7 mouse cellular contexts compared by ENCODE assay signal in genomic region chr16:30405925-30406670, GRCm38 (mm10). TPM values are rescaled to one million over a fixed set of nuclear protein-coding genes. Genes with fewer than 3 reads are reported as not detected.
DNase-seq lines count a peak whose midpoint lies in the region; ATAC-seq and TF ChIP-seq lines count a peak whose summit lies in the region.

TSS of gene Atp13a3 (minus strand) at chr16:30405975.

- no peak for TF ChIP-seq CTCF in midbrain, postnatal 0 days (IDR thresholded peaks at IDR 0.05)

- no peaks in the 10 kb centered on the region for H3K4me1 ChIP-seq in midbrain, embryonic 12.5 days
- H3K4me1 ChIP-seq in midbrain, postnatal 0 days (ENCODE audit: insufficient read depth, low read length), result no peaks in the 10 kb centered on the region
- H3K4me1 ChIP-seq in embryonic facial prominence, embryonic 10.5 days, result no peaks in the 10 kb centered on the region
- H3K4me1 ChIP-seq in heart, embryonic 12.5 days (replicated peaks), result no peaks in the 10 kb centered on the region
- peaks cover 38% of the 10 kb centered on the region for H3K4me1 ChIP-seq in liver, embryonic 12.5 days

- no peak within 1 kb of the TSS for H3K4me3 ChIP-seq in midbrain, embryonic 12.5 days
- H3K4me3 ChIP-seq in midbrain, postnatal 0 days (ENCODE audit: low read depth, low read length), result no peak within 1 kb of the TSS
- no peak within 1 kb of the TSS for H3K4me3 ChIP-seq in embryonic facial prominence, embryonic 10.5 days
- no peak within 1 kb of the TSS for H3K4me3 ChIP-seq in heart, embryonic 12.5 days
- H3K4me3 ChIP-seq in liver, embryonic 12.5 days, result no peak within 1 kb of the TSS

- no peaks in the 10 kb centered on the region for H3K27me3 ChIP-seq in midbrain, embryonic 12.5 days
- H3K27me3 ChIP-seq in midbrain, postnatal 0 days (ENCODE audit: insufficient read depth, low read length), result no peaks in the 10 kb centered on the region
- H3K27me3 ChIP-seq in embryonic facial prominence, embryonic 10.5 days (replicated peaks; ENCODE audit: low read depth, poor library complexity, severe bottlenecking), result no peaks in the 10 kb centered on the region
- no peaks in the 10 kb centered on the region for H3K27me3 ChIP-seq in heart, embryonic 12.5 days (replicated peaks)
- H3K27me3 ChIP-seq in liver, embryonic 12.5 days (replicated peaks), result no peaks in the 10 kb centered on the region

- ATAC-seq in midbrain, embryonic 12.5 days (ENCODE audit: low FRiP score, low read depth), result no peak
- ATAC-seq in midbrain, postnatal 0 days (ENCODE audit: low FRiP score), result no peak
- no peak for ATAC-seq in heart, embryonic 12.5 days (ENCODE audit: insufficient number of reproducible peaks, low FRiP score)
- no peak for ATAC-seq in liver, embryonic 12.5 days

- no peak within 1 kb of the TSS for H3K4me2 ChIP-seq in midbrain, embryonic 12.5 days (replicated peaks)
- H3K4me2 ChIP-seq in midbrain, postnatal 0 days (ENCODE audit: low read depth, low read length, poor library complexity, severe bottlenecking), result no peak within 1 kb of the TSS
- no peak within 1 kb of the TSS for H3K4me2 ChIP-seq in heart, embryonic 12.5 days
- no peak within 1 kb of the TSS for H3K4me2 ChIP-seq in liver, embryonic 12.5 days

- no peaks in the 10 kb centered on the region for H3K9me3 ChIP-seq in midbrain, embryonic 12.5 days
- H3K9me3 ChIP-seq in midbrain, postnatal 0 days (ENCODE audit: low read length), result no peaks in the 10 kb centered on the region
- no peaks in the 10 kb centered on the region for H3K9me3 ChIP-seq in embryonic facial prominence, embryonic 10.5 days
- H3K9me3 ChIP-seq in heart, embryonic 12.5 days (replicated peaks), result no peaks in the 10 kb centered on the region
- no peaks in the 10 kb centered on the region for H3K9me3 ChIP-seq in liver, embryonic 12.5 days (replicated peaks)

- H3K36me3 ChIP-seq in midbrain, embryonic 12.5 days, result no peaks in the 10 kb centered on the region
- no peaks in the 10 kb centered on the region for H3K36me3 ChIP-seq in midbrain, postnatal 0 days (ENCODE audit: insufficient read depth, low read length)
- H3K36me3 ChIP-seq in embryonic facial prominence, embryonic 10.5 days (replicated peaks), result no peaks in the 10 kb centered on the region
- no peaks in the 10 kb centered on the region for H3K36me3 ChIP-seq in heart, embryonic 12.5 days
- H3K36me3 ChIP-seq in liver, embryonic 12.5 days, result no peaks in the 10 kb centered on the region

- DNase-seq in midbrain, postnatal 0 days (ENCODE audit: low spot score), result no peak
- DNase-seq in embryonic facial prominence, embryonic 10.5 days (ENCODE audit: low spot score), result no peak
- DNase-seq in frontal cortex, postnatal 36 days (ENCODE audit: low spot score in 2 of 2), result no peak
- no peak for DNase-seq in MN1 (ENCODE audit: low spot score)

- WGBS in midbrain, embryonic 12.5 days, result 76% methylated on average over 11 of the region's 11 CpGs
- WGBS in midbrain, postnatal 0 days, result 71% methylated on average over 11 of the region's 11 CpGs
- 78% methylated on average over 11 of the region's 11 CpGs for WGBS in embryonic facial prominence, embryonic 10.5 days
- WGBS in heart, embryonic 12.5 days, result 67% methylated on average over 11 of the region's 11 CpGs
- WGBS in liver, embryonic 12.5 days (ENCODE audit: insufficient replicate concordance), result 62% methylated on average over 11 of the region's 11 CpGs

- no peak within 1 kb of the TSS for H3K9ac ChIP-seq in midbrain, embryonic 12.5 days (replicated peaks)
- no peak within 1 kb of the TSS for H3K9ac ChIP-seq in midbrain, postnatal 0 days (replicated peaks; ENCODE audit: low read length, poor library complexity, severe bottlenecking)
- no peak within 1 kb of the TSS for H3K9ac ChIP-seq in heart, embryonic 12.5 days
- no peak within 1 kb of the TSS for H3K9ac ChIP-seq in liver, embryonic 12.5 days

- H3K27ac ChIP-seq in midbrain, embryonic 12.5 days (replicated peaks), result no peak within 1 kb of the TSS
- no peak within 1 kb of the TSS for H3K27ac ChIP-seq in midbrain, postnatal 0 days (ENCODE audit: low read depth, low read length)
- no peak within 1 kb of the TSS for H3K27ac ChIP-seq in embryonic facial prominence, embryonic 10.5 days (replicated peaks)
- no peak within 1 kb of the TSS for H3K27ac ChIP-seq in heart, embryonic 12.5 days (ENCODE audit: poor library complexity, severe bottlenecking)
- peak within 1 kb of the TSS; percentile 73; the same call in 1 of the 2 replicates for H3K27ac ChIP-seq in liver, embryonic 12.5 days

RNA-seq across cellular contexts. Expression of gene Atp13a3, which starts in this region (rescaled TPM):
- 11.4 and 14.8 TPM in 2 replicates for polyA plus RNA-seq in midbrain, embryonic 12.5 days (2016; fragmentation: Nextera tagmentation; extraction: Ambion mirVana)
- 34.1 and 40.4 TPM in 2 replicates for total RNA-seq in midbrain, postnatal 0 days (2014; rRNA removed)
- 4.9 and 7.2 TPM in 2 replicates for polyA plus RNA-seq in midbrain, postnatal 0 days (2015; fragmentation: Nextera tagmentation; extraction: Ambion mirVana)
- 10.3 and 11.4 TPM in 2 replicates for polyA plus RNA-seq in embryonic facial prominence, embryonic 10.5 days (2016; fragmentation: Nextera tagmentation; extraction: Ambion mirVana)
- polyA plus RNA-seq in heart, embryonic 12.5 days (2016; fragmentation: Nextera tagmentation; extraction: Ambion mirVana), result 17.6 and 17.8 TPM in 2 replicates
- 17.7 and 18.5 TPM in 2 replicates for polyA plus RNA-seq in liver, embryonic 12.5 days (2016; fragmentation: Nextera tagmentation; extraction: Ambion mirVana)
